Mouse (Mus musculus): ENCODE results near the gene Tspan17.

GRCm38 (mm10) chr13:54811476-54811875 is 22.3 kb downstream of the Tspan17 start:
- TF ChIP-seq CTCF (IDR thresholded peaks at IDR 0.05; ENCODE audit: low read depth) (no peak), EP300 (IDR thresholded peaks at IDR 0.05; ENCODE audit: low read depth) (no peak)
